Mouse (Mus musculus) ovary, postnatal 14 days (tissue): ENCODE measurements at regions not wholly inside any gene's neighbourhood (a gene's known extent, or its start where the extent isn't known, plus 50 kb on each side); places are given as distances from the start of the nearest gene placed in this dataset.

ENCODE experiments used
- DNase-seq: peaks from one replicate; pipeline ENCODE4 v3.0.0; 2022; ENCODE audit warnings: low spot score

DNA sequence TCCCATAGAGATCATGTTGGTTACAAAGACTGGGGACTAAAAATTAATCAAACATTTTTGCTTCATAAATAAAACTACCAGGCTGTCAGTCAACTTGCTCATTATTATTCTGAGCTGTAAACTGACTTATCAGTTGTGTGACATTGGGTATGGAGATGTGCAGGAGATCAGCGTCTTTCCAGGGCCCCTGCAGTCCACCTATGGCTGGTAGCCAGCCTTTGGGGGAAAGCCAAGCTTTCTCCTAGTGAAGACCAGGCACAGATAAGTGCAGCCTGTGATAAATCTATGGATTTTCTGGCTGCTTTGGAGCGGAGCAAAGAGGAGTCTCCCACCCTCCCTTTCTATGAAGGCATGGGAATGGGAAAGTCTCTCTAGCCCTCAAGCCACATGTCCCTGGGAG, 172.0 kb upstream of the Glra1 start:
- DNase-seq, result no peak

DNA sequence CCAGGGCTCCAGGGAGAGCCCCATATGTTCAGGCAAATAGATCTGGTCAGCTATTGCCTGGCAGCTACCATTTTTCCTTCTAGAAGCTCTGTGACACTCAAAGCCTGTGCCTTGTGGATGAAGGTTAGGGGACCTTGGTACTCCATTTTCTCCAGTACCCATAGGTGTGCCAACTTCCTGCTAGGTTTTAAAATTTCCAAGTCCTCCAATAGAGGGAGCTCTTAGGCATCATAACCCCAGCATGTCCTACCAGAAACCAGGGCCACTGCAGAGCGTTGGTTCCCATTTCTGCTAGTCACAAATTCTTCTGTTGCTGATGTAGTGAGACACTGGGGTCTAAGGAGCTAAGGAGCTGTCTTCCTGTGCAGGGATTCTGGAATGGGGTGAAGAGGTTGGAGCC, 165.3 kb upstream of the Glra1 start:
- DNase-seq, result no peak

- DNase-seq, result no peak
Observed at GRCm38 (mm10) chr11:55772538-55772937, 164.5 kb upstream of the Glra1 start.

DNA sequence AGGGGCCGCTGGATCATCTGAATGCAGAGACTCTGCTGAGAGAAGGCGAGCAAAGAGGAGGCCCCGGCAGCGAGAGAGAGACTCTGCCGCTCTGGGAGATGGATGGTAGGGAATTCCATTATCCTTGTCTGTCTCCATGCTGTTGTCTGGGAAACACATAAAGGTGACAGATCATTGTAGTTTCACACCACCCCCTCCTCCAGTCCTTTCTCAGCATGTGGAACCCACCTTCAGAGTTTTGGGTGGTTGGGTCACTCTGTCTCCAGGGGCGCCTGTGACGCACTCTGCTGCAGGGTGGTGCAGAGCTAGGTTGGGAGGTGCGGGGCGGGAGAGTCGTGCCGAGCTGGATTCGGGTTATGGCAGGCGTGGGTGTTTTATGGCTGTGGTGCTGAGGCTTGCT, 164.1 kb upstream of the Glra1 start:
- no peak for DNase-seq

DNA sequence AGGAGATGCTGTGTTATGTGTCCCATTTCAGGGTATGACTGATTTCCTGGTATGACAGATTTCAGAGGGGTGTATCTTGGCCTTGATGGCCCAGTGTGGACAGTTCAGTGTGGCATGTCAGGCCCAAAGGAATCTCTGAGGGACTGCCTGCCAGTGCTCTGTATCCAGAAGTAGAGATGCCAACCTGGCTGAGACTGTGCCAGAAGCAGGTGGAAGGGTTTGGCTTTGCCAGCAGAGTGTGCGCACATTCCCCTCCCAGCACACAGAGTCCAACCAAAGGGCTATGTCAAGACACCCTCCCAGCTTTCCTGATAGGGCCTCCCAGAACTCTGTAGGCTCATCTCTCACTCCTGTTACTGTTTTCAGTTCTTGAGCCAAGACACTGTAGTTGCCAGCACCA, 156.8 kb upstream of the Glra1 start:
- DNase-seq, result no peak
